In the genomic region with DNA sequence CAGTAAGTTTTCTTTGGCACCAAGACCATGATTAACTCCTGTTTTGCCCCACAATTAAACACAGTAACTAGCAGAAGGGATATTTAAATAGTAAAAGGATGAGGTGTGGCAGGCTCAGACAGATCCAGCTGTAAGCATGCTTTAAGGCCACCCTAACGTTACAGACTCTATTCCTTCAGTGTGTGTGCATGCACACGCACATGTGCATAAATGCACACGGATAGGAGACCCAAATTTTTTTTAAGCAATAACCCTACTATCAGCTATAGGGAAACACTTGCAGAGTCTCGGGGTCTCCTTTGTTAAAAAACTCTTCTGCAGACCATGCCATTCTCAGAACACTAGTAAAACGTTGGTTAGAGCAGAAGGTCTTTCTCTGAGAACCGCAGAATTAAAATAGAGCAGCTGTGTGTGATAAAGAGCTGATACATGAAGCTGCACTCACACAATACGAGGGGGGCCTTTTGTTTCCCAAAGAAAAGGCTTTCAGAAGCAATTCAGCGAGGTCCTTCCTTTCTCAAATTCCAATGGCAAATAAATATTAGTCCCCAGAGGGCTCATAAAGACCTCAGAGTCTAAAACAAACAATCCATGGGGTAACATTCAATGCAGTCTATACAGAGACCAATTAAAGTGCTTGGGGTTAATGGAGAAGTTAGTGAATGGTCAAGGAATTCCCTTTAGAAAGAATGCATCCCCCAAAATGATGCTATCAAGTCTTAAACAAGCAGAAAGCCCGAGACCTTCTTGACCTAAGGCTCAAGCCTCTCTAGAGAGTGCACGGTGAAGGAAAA, we compare ENCODE assay signal across 11 mouse cellular contexts.
DNase-seq lines count a peak whose midpoint lies in the region; ATAC-seq lines count a peak whose summit lies in the region.
"Had no signal": no experiment of that assay in that cellular context is flagged by ENCODE, and none has a peak within 500 bp of the region (broad histone marks: within the 10 kb centered on the region; RNA-seq: fewer than 3 reads in every experiment).

No protein-coding gene starts in this region.

- no peaks in the 10 kb centered on the region for H3K36me3 ChIP-seq in heart, embryonic 15.5 days
- no peaks in the 10 kb centered on the region for H3K36me3 ChIP-seq in limb, embryonic 13.5 days
- no peaks in the 10 kb centered on the region for H3K36me3 ChIP-seq in limb, embryonic 10.5 days

- no peaks in the 10 kb centered on the region for H3K9me3 ChIP-seq in heart, embryonic 15.5 days (replicated peaks)
- H3K9me3 ChIP-seq in limb, embryonic 13.5 days = no peaks in the 10 kb centered on the region
- H3K9me3 ChIP-seq in limb, embryonic 10.5 days (replicated peaks) = no peaks in the 10 kb centered on the region

- H3K27me3 ChIP-seq in heart, embryonic 15.5 days = no peaks in the 10 kb centered on the region
- H3K27me3 ChIP-seq in limb, embryonic 13.5 days = no peaks in the 10 kb centered on the region
- no peaks in the 10 kb centered on the region for H3K27me3 ChIP-seq in limb, embryonic 10.5 days (ENCODE audit: low read depth, poor library complexity, severe bottlenecking)

- no peak for ATAC-seq in heart, embryonic 15.5 days (replicated peaks; ENCODE audit: insufficient number of reproducible peaks, insufficient read depth, low FRiP score, low read depth)
- peak; percentile 44; the same call in 1 of the 2 replicates for ATAC-seq in limb, embryonic 13.5 days (ENCODE audit: low FRiP score, low read depth)
- no peak for ATAC-seq in cerebellum, adult (ENCODE audit: insufficient number of reproducible peaks, low FRiP score, low TSS enrichment)
- ATAC-seq: inflammation-experienced regulatory T-cells, adult 6 months had no signal

- H3K4me2 ChIP-seq in heart, embryonic 15.5 days = no peak overlapping the region
- no peak overlapping the region for H3K4me2 ChIP-seq in limb, embryonic 13.5 days (replicated peaks)

- 53% methylated on average over 10 of the region's 10 CpGs for WGBS in heart, embryonic 15.5 days
- 35% methylated on average over 10 of the region's 10 CpGs for WGBS in limb, embryonic 13.5 days
- WGBS in limb, embryonic 10.5 days = 64% methylated on average over 10 of the region's 10 CpGs

- no peak overlapping the region for H3K4me3 ChIP-seq in heart, embryonic 15.5 days
- H3K4me3 ChIP-seq in limb, embryonic 13.5 days = no peak overlapping the region
- no peak overlapping the region for H3K4me3 ChIP-seq in limb, embryonic 10.5 days

- no peak overlapping the region for H3K9ac ChIP-seq in heart, embryonic 15.5 days
- H3K9ac ChIP-seq in limb, embryonic 13.5 days = no peak overlapping the region; the same call in 1 of the 2 replicates

- H3K4me1 ChIP-seq in heart, embryonic 15.5 days (replicated peaks) = peaks cover 18% of the 10 kb centered on the region
- peaks cover 10% of the 10 kb centered on the region for H3K4me1 ChIP-seq in limb, embryonic 13.5 days
- H3K4me1 ChIP-seq in limb, embryonic 10.5 days = peaks cover 6% of the 10 kb centered on the region; the same call in 1 of the 2 replicates

- no peak for DNase-seq in heart, adult 9 months (ENCODE audit: low spot score in 2 of 2)
- no peak for DNase-seq in limb, embryonic 10.5 days (ENCODE audit: low spot score)
- DNase-seq in embryo, embryonic 11 days = peak; percentile 43
- peak; percentile 14 for DNase-seq in forelimb bud, embryonic 11.5 days (ENCODE audit: low read depth, low spot score)
- no peak for DNase-seq in urinary bladder, postnatal 25 days (ENCODE audit: low spot score)
- DNase-seq: cerebellum, adult 2 months; layer of hippocampus, adult 9-11 months had no signal

- H3K27ac ChIP-seq in heart, embryonic 15.5 days = peak overlapping the region; percentile 68
- no peak overlapping the region for H3K27ac ChIP-seq in limb, embryonic 13.5 days
- no peak overlapping the region; the same call in 1 of the 2 replicates for H3K27ac ChIP-seq in limb, embryonic 10.5 days

Comparison
In these comparisons a context has a peak if more than half of its experiments do, and no peak if none do; other contexts are left out.
1. DNase-seq: peak in embryo, embryonic 11 days (single experiment) and forelimb bud, embryonic 11.5 days (single experiment); none in heart, adult 9 months (0 of 2), limb, embryonic 10.5 days (single experiment) and urinary bladder, postnatal 25 days (single experiment).